Mouse (Mus musculus): ENCODE measurements at regions not wholly inside any gene's neighbourhood (a gene's known extent, or its start where the extent isn't known, plus 50 kb on each side); places are given as distances from the start of the nearest gene placed in this dataset.
A peak's percentile ranks its signal among the peaks of the same experiment; 100 is the strongest.

- H3K27me3 ChIP-seq (ENCODE audit: control insufficient read depth, insufficient read depth, low read length) = no peaks in the 10 kb centered on the region
- no peak overlapping the region; the same call in 1 of the 2 replicates for H3K27ac ChIP-seq (ENCODE audit: control insufficient read depth, insufficient read depth, low read length)
- peaks cover 21% of the 10 kb centered on the region for H3K4me1 ChIP-seq (replicated peaks; ENCODE audit: control insufficient read depth, insufficient read depth, low read length)
- peak; percentile 20 for DNase-seq
- no peaks in the 10 kb centered on the region for H3K36me3 ChIP-seq (ENCODE audit: control insufficient read depth, insufficient read depth, low read length)
- no peak overlapping the region for H3K4me3 ChIP-seq (ENCODE audit: control insufficient read depth, insufficient read depth, low read length)
- TF ChIP-seq POLR2A (IDR thresholded peaks at IDR 0.05; ENCODE audit: control insufficient read depth, extremely low read depth, insufficient read depth, low read length, poor library complexity) (no peak), CTCF (IDR thresholded peaks at IDR 0.05; ENCODE audit: borderline replicate concordance, control insufficient read depth, extremely low read depth, insufficient read depth, low read length, poor library complexity) (no peak)
- WGBS = 24% methylated on average over 6 of the region's 6 CpGs
Observed at GRCm38 (mm10) chr15:96185901-96186300, 101.4 kb upstream of the Arid2 start.

- no peak overlapping the region for H3K4me3 ChIP-seq (ENCODE audit: control insufficient read depth, insufficient read depth, low read length)
- H3K27me3 ChIP-seq (ENCODE audit: control insufficient read depth, insufficient read depth, low read length) = no peaks in the 10 kb centered on the region
- no peak for TF ChIP-seq CTCF (IDR thresholded peaks at IDR 0.05; ENCODE audit: borderline replicate concordance, control insufficient read depth, extremely low read depth, insufficient read depth, low read length, poor library complexity)
- TF ChIP-seq POLR2A (IDR thresholded peaks at IDR 0.05; ENCODE audit: control insufficient read depth, extremely low read depth, insufficient read depth, low read length, poor library complexity) = no peak
- H3K4me1 ChIP-seq (replicated peaks; ENCODE audit: control insufficient read depth, insufficient read depth, low read length) = peaks cover 18% of the 10 kb centered on the region
- WGBS = 42% methylated on average over 2 of the region's 2 CpGs
- peak; percentile 44 for DNase-seq
- no peaks in the 10 kb centered on the region for H3K36me3 ChIP-seq (ENCODE audit: control insufficient read depth, insufficient read depth, low read length)
- H3K27ac ChIP-seq (ENCODE audit: control insufficient read depth, insufficient read depth, low read length) = peak overlapping the region; percentile 43; the same call in 1 of the 2 replicates
Observed at GRCm38 (mm10) chr15:96189551-96189950, 97.8 kb upstream of the Arid2 start.

- no peaks in the 10 kb centered on the region for H3K27me3 ChIP-seq (ENCODE audit: control insufficient read depth, insufficient read depth, low read length)
- 73% methylated on average over 10 of the region's 10 CpGs for WGBS
- TF ChIP-seq CTCF (IDR thresholded peaks at IDR 0.05; ENCODE audit: borderline replicate concordance, control insufficient read depth, extremely low read depth, insufficient read depth, low read length, poor library complexity) (no peak), POLR2A (IDR thresholded peaks at IDR 0.05; ENCODE audit: control insufficient read depth, extremely low read depth, insufficient read depth, low read length, poor library complexity) (no peak)
- H3K27ac ChIP-seq (ENCODE audit: control insufficient read depth, insufficient read depth, low read length) = no peak overlapping the region
- H3K4me3 ChIP-seq (ENCODE audit: control insufficient read depth, insufficient read depth, low read length) = no peak overlapping the region
- H3K36me3 ChIP-seq (ENCODE audit: control insufficient read depth, insufficient read depth, low read length) = no peaks in the 10 kb centered on the region
- no peak for DNase-seq
- no peaks in the 10 kb centered on the region for H3K4me1 ChIP-seq (replicated peaks; ENCODE audit: control insufficient read depth, insufficient read depth, low read length)
Observed at GRCm38 (mm10) chr15:96197413-96197812, 89.9 kb upstream of the Arid2 start.

GRCm38 (mm10) chr15:96197932-96198331, 89.4 kb upstream of the Arid2 start:
- Histone ChIP-seq H3K27ac (ENCODE audit: control insufficient read depth, insufficient read depth, low read length) (no peak overlapping the region), H3K36me3 (ENCODE audit: control insufficient read depth, insufficient read depth, low read length) (no peaks in the 10 kb centered on the region), H3K4me1 (replicated peaks; ENCODE audit: control insufficient read depth, insufficient read depth, low read length) (no peaks in the 10 kb centered on the region), H3K27me3 (ENCODE audit: control insufficient read depth, insufficient read depth, low read length) (no peaks in the 10 kb centered on the region), H3K4me3 (ENCODE audit: control insufficient read depth, insufficient read depth, low read length) (no peak overlapping the region)
- TF ChIP-seq POLR2A (IDR thresholded peaks at IDR 0.05; ENCODE audit: control insufficient read depth, extremely low read depth, insufficient read depth, low read length, poor library complexity) = no peak
- TF ChIP-seq CTCF (IDR thresholded peaks at IDR 0.05; ENCODE audit: borderline replicate concordance, control insufficient read depth, extremely low read depth, insufficient read depth, low read length, poor library complexity) = no peak
- WGBS = 72% methylated on average over 5 of the region's 5 CpGs
- no peak for DNase-seq

- Histone ChIP-seq H3K36me3 (ENCODE audit: control insufficient read depth, insufficient read depth, low read length) (no peaks in the 10 kb centered on the region), H3K4me1 (replicated peaks; ENCODE audit: control insufficient read depth, insufficient read depth, low read length) (peaks cover 2% of the 10 kb centered on the region), H3K27me3 (ENCODE audit: control insufficient read depth, insufficient read depth, low read length) (no peaks in the 10 kb centered on the region), H3K27ac (ENCODE audit: control insufficient read depth, insufficient read depth, low read length) (no peak overlapping the region), H3K4me3 (ENCODE audit: control insufficient read depth, insufficient read depth, low read length) (no peak overlapping the region)
- WGBS = 81% methylated on average over 3 of the region's 3 CpGs
- no peak for TF ChIP-seq POLR2A (IDR thresholded peaks at IDR 0.05; ENCODE audit: control insufficient read depth, extremely low read depth, insufficient read depth, low read length, poor library complexity)
- DNase-seq = no peak
Observed at GRCm38 (mm10) chr15:96201273-96201672, 86.0 kb upstream of the Arid2 start.

GRCm38 (mm10) chr15:96201701-96202460, 85.4 kb upstream of the Arid2 start:
- Histone ChIP-seq H3K4me1 (replicated peaks; ENCODE audit: control insufficient read depth, insufficient read depth, low read length) (peaks cover 2% of the 10 kb centered on the region), H3K27ac (ENCODE audit: control insufficient read depth, insufficient read depth, low read length) (no peak overlapping the region), H3K27me3 (ENCODE audit: control insufficient read depth, insufficient read depth, low read length) (no peaks in the 10 kb centered on the region), H3K4me3 (ENCODE audit: control insufficient read depth, insufficient read depth, low read length) (no peak overlapping the region), H3K36me3 (ENCODE audit: control insufficient read depth, insufficient read depth, low read length) (no peaks in the 10 kb centered on the region)
- DNase-seq = no peak
- WGBS = 92% methylated on average over 10 of the region's 10 CpGs
- no peak for TF ChIP-seq POLR2A (IDR thresholded peaks at IDR 0.05; ENCODE audit: control insufficient read depth, extremely low read depth, insufficient read depth, low read length, poor library complexity)
- TF ChIP-seq CTCF (IDR thresholded peaks at IDR 0.05; ENCODE audit: borderline replicate concordance, control insufficient read depth, extremely low read depth, insufficient read depth, low read length, poor library complexity) = no peak

- WGBS = over 99% methylated on average over 5 of the region's 5 CpGs
- DNase-seq = no peak
- no peak overlapping the region for H3K27ac ChIP-seq (ENCODE audit: control insufficient read depth, insufficient read depth, low read length)
- peaks cover 2% of the 10 kb centered on the region for H3K4me1 ChIP-seq (replicated peaks; ENCODE audit: control insufficient read depth, insufficient read depth, low read length)
- no peak overlapping the region for H3K4me3 ChIP-seq (ENCODE audit: control insufficient read depth, insufficient read depth, low read length)
- H3K27me3 ChIP-seq (ENCODE audit: control insufficient read depth, insufficient read depth, low read length) = no peaks in the 10 kb centered on the region
- TF ChIP-seq CTCF (IDR thresholded peaks at IDR 0.05; ENCODE audit: borderline replicate concordance, control insufficient read depth, extremely low read depth, insufficient read depth, low read length, poor library complexity) = no peak
- no peak for TF ChIP-seq POLR2A (IDR thresholded peaks at IDR 0.05; ENCODE audit: control insufficient read depth, extremely low read depth, insufficient read depth, low read length, poor library complexity)
- no peaks in the 10 kb centered on the region for H3K36me3 ChIP-seq (ENCODE audit: control insufficient read depth, insufficient read depth, low read length)
Observed at GRCm38 (mm10) chr15:96204187-96204586, 83.1 kb upstream of the Arid2 start.
